In genomic region chr5:119246824-119247223, GRCm38 (mm10) we compare ENCODE assay signal across 7 mouse cellular contexts.
DNase-seq lines count a peak whose midpoint lies in the region; ATAC-seq and TF ChIP-seq lines count a peak whose summit lies in the region.

No protein-coding gene starts in this region.

- intact Hi-C loops in left cerebral cortex, postnatal 14 days (cut with DNase I) = no loop called here

- WGBS in embryonic facial prominence, embryonic 14.5 days = 37% methylated on average over 10 of the region's 10 CpGs
- 69% methylated on average over 10 of the region's 10 CpGs for WGBS in intestine, embryonic 16.5 days
- 63% methylated on average over 10 of the region's 10 CpGs for WGBS in midbrain, embryonic 15.5 days

- H3K9ac ChIP-seq in embryonic facial prominence, embryonic 14.5 days (ENCODE audit: low read depth, low read length) = no peak overlapping the region
- H3K9ac ChIP-seq in intestine, embryonic 16.5 days (ENCODE audit: low read depth, low read length) = no peak overlapping the region
- no peak overlapping the region for H3K9ac ChIP-seq in midbrain, embryonic 15.5 days

- H3K4me3 ChIP-seq in E14TG2a.4 (replicated peaks; ENCODE audit: low read length) = 0 out of 2 replicates have a peak overlapping the region, but pooled peaks have one; percentile 26
- no peak overlapping the region for H3K4me3 ChIP-seq in embryonic facial prominence, embryonic 14.5 days (ENCODE audit: low read depth, low read length)
- H3K4me3 ChIP-seq in intestine, embryonic 16.5 days (ENCODE audit: low read length) = no peak overlapping the region
- H3K4me3 ChIP-seq in midbrain, embryonic 15.5 days = no peak overlapping the region

- H3K27ac ChIP-seq in embryonic facial prominence, embryonic 14.5 days (replicated peaks; ENCODE audit: low read depth, low read length) = 0 out of 2 replicates have a peak overlapping the region, but pooled peaks have one; percentile 11
- H3K27ac ChIP-seq in intestine, embryonic 16.5 days (ENCODE audit: low read length) = peak overlapping the region; percentile 23; the same call in 1 of the 2 replicates
- no peak overlapping the region for H3K27ac ChIP-seq in midbrain, embryonic 15.5 days

- H3K27me3 ChIP-seq in E14TG2a.4 (ENCODE audit: insufficient read depth, low read length) = no peaks in the 10 kb centered on the region
- no peaks in the 10 kb centered on the region; the same call in 1 of the 2 replicates for H3K27me3 ChIP-seq in embryonic facial prominence, embryonic 14.5 days (replicated peaks; ENCODE audit: control insufficient read depth, insufficient read depth, low read length)
- no peaks in the 10 kb centered on the region for H3K27me3 ChIP-seq in intestine, embryonic 16.5 days (replicated peaks; ENCODE audit: control insufficient read depth, insufficient read depth, low read length)
- no peaks in the 10 kb centered on the region for H3K27me3 ChIP-seq in midbrain, embryonic 15.5 days (replicated peaks)

- H3K4me2 ChIP-seq in embryonic facial prominence, embryonic 14.5 days (ENCODE audit: low read depth, low read length) = no peak overlapping the region
- H3K4me2 ChIP-seq in intestine, embryonic 16.5 days (ENCODE audit: low read depth, low read length) = no peak overlapping the region
- H3K4me2 ChIP-seq in midbrain, embryonic 15.5 days = no peak overlapping the region

- ATAC-seq in embryonic facial prominence, embryonic 14.5 days (ENCODE audit: low read depth) = peak; percentile 55
- no peak for ATAC-seq in intestine, embryonic 16.5 days
- ATAC-seq in monocyte, adult 5-6 weeks (replicated peaks; ENCODE audit: insufficient number of reproducible peaks, low FRiP score, low TSS enrichment, poor library complexity, severe bottlenecking) = no peak
- no peak for ATAC-seq in midbrain, embryonic 15.5 days (replicated peaks)

- H3K4me1 ChIP-seq in E14TG2a.4 (replicated peaks; ENCODE audit: low read depth, low read length) = 0 out of 2 replicates have a peak, but pooled peaks cover 7% of the 10 kb centered on the region
- H3K4me1 ChIP-seq in embryonic facial prominence, embryonic 14.5 days (ENCODE audit: control insufficient read depth, insufficient read depth, low read length) = no peaks in the 10 kb centered on the region
- no peaks in the 10 kb centered on the region for H3K4me1 ChIP-seq in intestine, embryonic 16.5 days (ENCODE audit: control insufficient read depth, insufficient read depth, low read length)
- H3K4me1 ChIP-seq in midbrain, embryonic 15.5 days = no peaks in the 10 kb centered on the region

- H3K9me3 ChIP-seq in E14TG2a.4 (ENCODE audit: low read length) = no peaks in the 10 kb centered on the region
- H3K9me3 ChIP-seq in embryonic facial prominence, embryonic 14.5 days (ENCODE audit: control insufficient read depth, low read length) = no peaks in the 10 kb centered on the region
- H3K9me3 ChIP-seq in intestine, embryonic 16.5 days (ENCODE audit: control insufficient read depth, low read length) = no peaks in the 10 kb centered on the region
- no peaks in the 10 kb centered on the region for H3K9me3 ChIP-seq in midbrain, embryonic 15.5 days

- no peak for TF ChIP-seq CTCF in E14TG2a.4 (conservative IDR thresholded peaks at IDR 0.05; ENCODE audit: low read length)

- peak; percentile 64 for DNase-seq in embryonic facial prominence, embryonic 14.5 days (ENCODE audit: low spot score)
- peak; percentile 68 to 83 for DNase-seq in left cerebral cortex, postnatal 14 days (ENCODE audit: low spot score in 2 of 2)
- peak; percentile 71 for DNase-seq in telencephalon, adult 2 months (ENCODE audit: low read depth, low spot score)

- no peaks in the 10 kb centered on the region for H3K36me3 ChIP-seq in E14TG2a.4 (ENCODE audit: insufficient read depth, low read length)
- H3K36me3 ChIP-seq in embryonic facial prominence, embryonic 14.5 days (ENCODE audit: control insufficient read depth, insufficient read depth, low read length) = no peaks in the 10 kb centered on the region
- no peaks in the 10 kb centered on the region for H3K36me3 ChIP-seq in intestine, embryonic 16.5 days (ENCODE audit: control insufficient read depth, insufficient read depth, low read length)
- H3K36me3 ChIP-seq in midbrain, embryonic 15.5 days (replicated peaks) = no peaks in the 10 kb centered on the region
